Mouse (Mus musculus) lung, postnatal 0 days (tissue): Measurements from ENCODE around the gene Cngb1. TPM values are rescaled to one million over a fixed set of nuclear protein-coding genes. Genes with fewer than 3 reads are reported as not detected.

ENCODE experiments used
- ATAC-seq: fragments of 200-750 bp; cut with Nextera tagmentation; 2 replicates; pipeline ENCODE4 v1.8.0; 2017; ENCODE audit warnings: moderate library complexity
- DNase-seq: peaks from one replicate; pipeline ENCODE4 v3.0.0-alpha.2; 2016; ENCODE audit warnings: low spot score
- H3K27ac ChIP-seq: fragments of 300-500 bp; sonication (generic); 2 replicates; pipeline ENCODE4 v1.5.1; 2014; ENCODE audit warnings: antibody characterized with exemption, mild to moderate bottlenecking, low read length, mixed read lengths
- H3K27me3 ChIP-seq: fragments of 300-500 bp; sonication (generic); replicated peaks from 2 replicates; pipeline ENCODE4 v1.6.1; 2014; ENCODE audit warnings: low read length, mixed read lengths; ENCODE audit not compliant: insufficient read depth
- H3K36me3 ChIP-seq: fragments of 300-500 bp; sonication (generic); 2 replicates; pipeline ENCODE4 v1.6.1; 2014; ENCODE audit warnings: low read length, mixed read lengths; ENCODE audit not compliant: insufficient read depth
- H3K4me1 ChIP-seq: fragments of 300-500 bp; sonication (generic); 2 replicates; pipeline ENCODE4 v1.6.1; 2014; ENCODE audit warnings: antibody characterized with exemption, low read depth, low read length, mixed read lengths; ENCODE audit not compliant: insufficient read depth
- H3K4me2 ChIP-seq: fragments of 300-500 bp; sonication (generic); replicated peaks from 2 replicates; pipeline ENCODE4 v1.6.1; 2014; ENCODE audit warnings: low read depth, mild to moderate bottlenecking, low read length, moderate library complexity, mixed read lengths
- H3K4me3 ChIP-seq: fragments of 300-500 bp; sonication (generic); 2 replicates; pipeline ENCODE4 v1.5.1; 2014; ENCODE audit warnings: low read depth, low read length
- H3K9ac ChIP-seq: fragments of 300-500 bp; sonication (generic); replicated peaks from 2 replicates; pipeline ENCODE4 v1.6.1; 2014; ENCODE audit warnings: low read depth, mild to moderate bottlenecking
- H3K9me3 ChIP-seq: fragments of 300-500 bp; sonication (generic); 2 replicates; pipeline ENCODE4 v1.6.1; 2016; ENCODE audit warnings: low read length, mixed read lengths
- CTCF ChIP-seq: IDR thresholded peaks from 2 replicates; pipeline ENCODE4 v1.5.1; 2016; ENCODE audit warnings: antibody characterized with exemption, mild to moderate bottlenecking
- EP300 ChIP-seq: IDR thresholded peaks from 2 replicates; pipeline ENCODE4 v1.6.1; 2016; ENCODE audit warnings: antibody characterized with exemption, mild to moderate bottlenecking, control low read depth
- WGBS: fragments of 180-500 bp; shearing (Covaris S2); extraction: QIAGEN DNeasy Blood & Tissue Kit; methylation state at CpG from one replicate; pipeline ENCODE4 v1.1.7; 2014; 5-methylcytosine and 5-hydroxymethylcytosine counted together
- polyA plus RNA-seq: library from polyadenylated mRNA; unstranded; fragments of >200 nt; fragmentation: Nextera tagmentation; extraction: Ambion mirVana; gene quantifications from 2 replicates; pipeline ENCODE4 v1.2.1, GENCODE M21; 2015

Cngb1 gene
- polyA plus RNA-seq, 1 experiment from 2014 or later, result 4.0 TPM

- DNase-seq, result no peak
- no peak overlapping the region for H3K4me3 ChIP-seq
- TF ChIP-seq CTCF (no peak), EP300 (no peak)
- no peak overlapping the region for H3K9ac ChIP-seq
- no peaks in the 10 kb centered on the region for H3K27me3 ChIP-seq
- H3K36me3 ChIP-seq, result peaks cover 16% of the 10 kb centered on the region
- H3K9me3 ChIP-seq, result no peaks in the 10 kb centered on the region
- H3K27ac ChIP-seq, result no peak overlapping the region
- no peak overlapping the region for H3K4me2 ChIP-seq
- WGBS, result 90% methylated on average over 43 of the region's 46 CpGs
- ATAC-seq, result no peak
- H3K4me1 ChIP-seq, result peaks cover 16% of the 10 kb centered on the region; the same call in 1 of the 2 replicates
Observed at GRCm38 (mm10) chr8:95327866-95328465, 21.6 kb upstream of the Cngb1 start.

- TF ChIP-seq CTCF (no peak), EP300 (peak; percentile 63)
- 0 out of 2 replicates have a peak overlapping the region, but pooled peaks have one; percentile 38 for H3K27ac ChIP-seq
- peaks cover 12% of the 10 kb centered on the region; the same call in 1 of the 2 replicates for H3K4me1 ChIP-seq
- 70% methylated on average over 5 of the region's 5 CpGs for WGBS
- H3K4me2 ChIP-seq, result no peak overlapping the region
- no peak overlapping the region for H3K4me3 ChIP-seq
- H3K36me3 ChIP-seq, result peaks cover 16% of the 10 kb centered on the region
- H3K27me3 ChIP-seq, result no peaks in the 10 kb centered on the region
- DNase-seq (no peak), ATAC-seq (no peak)
- H3K9me3 ChIP-seq, result no peaks in the 10 kb centered on the region
- H3K9ac ChIP-seq, result no peak overlapping the region
Observed at GRCm38 (mm10) chr8:95326822-95327221, 20.4 kb upstream of the Cngb1 start.

GRCm38 (mm10) chr8:95324646-95325045, 18.3 kb upstream of the Cngb1 start:
- H3K36me3 ChIP-seq, result peaks cover 16% of the 10 kb centered on the region
- no peak for DNase-seq

GRCm38 (mm10) chr8:95323201-95323600, 16.8 kb upstream of the Cngb1 start:
- peaks cover 7% of the 10 kb centered on the region; the same call in 1 of the 2 replicates for H3K4me1 ChIP-seq
- no peak for TF ChIP-seq CTCF
- H3K27me3 ChIP-seq, result no peaks in the 10 kb centered on the region
- no peak overlapping the region for H3K27ac ChIP-seq
- no peak overlapping the region for H3K4me3 ChIP-seq
- H3K9me3 ChIP-seq, result no peaks in the 10 kb centered on the region
- no peak for DNase-seq
- 61% methylated on average over 3 of the region's 3 CpGs for WGBS
- peaks cover 11% of the 10 kb centered on the region for H3K36me3 ChIP-seq
- H3K4me2 ChIP-seq, result no peak overlapping the region
- no peak for ATAC-seq
- no peak overlapping the region for H3K9ac ChIP-seq

More at GRCm38 (mm10) chr8:95324646-95325045, 18.3 kb upstream of the Cngb1 start:
- no peak for ATAC-seq
- no peak overlapping the region for H3K9ac ChIP-seq
- H3K27ac ChIP-seq, result peak overlapping the region; percentile 20
- H3K4me3 ChIP-seq, result no peak overlapping the region
- TF ChIP-seq CTCF (no peak), EP300 (no peak)
- peaks cover 7% of the 10 kb centered on the region; the same call in 1 of the 2 replicates for H3K4me1 ChIP-seq
- no peaks in the 10 kb centered on the region for H3K9me3 ChIP-seq
- no peak overlapping the region for H3K4me2 ChIP-seq
- H3K27me3 ChIP-seq, result no peaks in the 10 kb centered on the region
- 35% methylated on average over 5 of the region's 5 CpGs for WGBS

GRCm38 (mm10) chr8:95320224-95321139, 14.1 kb upstream of the Cngb1 start:
- H3K27ac ChIP-seq, result no peak overlapping the region
- TF ChIP-seq CTCF, result peak; percentile 51
- TF ChIP-seq EP300, result no peak
- H3K9ac ChIP-seq, result no peak overlapping the region
- WGBS, result 1% methylated on average over 40 of the region's 41 CpGs
- H3K27me3 ChIP-seq, result no peaks in the 10 kb centered on the region
- peak; percentile 87 for ATAC-seq
- peaks cover 7% of the 10 kb centered on the region; the same call in 1 of the 2 replicates for H3K4me1 ChIP-seq
- no peaks in the 10 kb centered on the region for H3K36me3 ChIP-seq
- H3K4me2 ChIP-seq, result peak overlapping the region; percentile 80
- H3K9me3 ChIP-seq, result no peaks in the 10 kb centered on the region
- DNase-seq, result peak; percentile 82
- H3K4me3 ChIP-seq, result peak overlapping the region; percentile 36

GRCm38 (mm10) chr8:95315350-95315749, 9.0 kb upstream of the Cngb1 start:
- Histone ChIP-seq H3K27me3 (no peaks in the 10 kb centered on the region), H3K9me3 (no peaks in the 10 kb centered on the region), H3K4me3 (no peak overlapping the region), H3K4me2 (no peak overlapping the region), H3K4me1 (no peaks in the 10 kb centered on the region), H3K27ac (no peak overlapping the region), H3K9ac (no peak overlapping the region), H3K36me3 (no peaks in the 10 kb centered on the region)
- WGBS, result 95% methylated on average over 1 of the region's 1 CpGs
- no peak for ATAC-seq
- no peak for TF ChIP-seq CTCF
- TF ChIP-seq EP300, result no peak
- no peak for DNase-seq
